Mouse (Mus musculus) fibroblast of lung, adult 2 months (primary cell): Measurements from ENCODE around the gene Cnot3.
"Not testable (repeated sequence)": the region's sequence is repeated elsewhere in the genome, so short reads cannot be mapped to it uniquely, and the experiment has no call there.

Source experiments
- DNase-seq: peaks from one replicate; pipeline ENCODE4 v3.0.0-alpha.2; 2011; ENCODE audit warnings: low read depth

The Cnot3 gene

DNA sequence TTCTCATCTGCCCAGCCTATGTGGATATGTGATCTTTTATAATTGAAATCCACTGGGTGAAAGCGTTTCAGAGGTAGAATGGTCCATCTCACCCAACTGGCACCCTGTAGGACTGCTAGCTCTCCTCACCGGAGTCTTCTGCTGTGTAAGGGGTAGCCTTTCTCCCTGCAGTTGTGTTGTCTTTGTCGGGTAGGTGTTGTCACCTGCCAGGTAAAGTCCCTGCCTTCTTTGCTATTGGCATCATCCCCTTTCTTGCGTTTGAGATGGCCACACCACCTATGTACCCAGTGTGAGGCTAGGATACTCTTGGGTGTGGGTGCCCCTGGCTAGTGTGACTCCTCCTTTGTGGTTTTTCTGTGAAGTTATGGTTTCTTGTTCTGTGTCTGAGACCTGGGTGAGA lies 1.6 kb downstream of the Cnot3 start:
- no peak for DNase-seq

DNA sequence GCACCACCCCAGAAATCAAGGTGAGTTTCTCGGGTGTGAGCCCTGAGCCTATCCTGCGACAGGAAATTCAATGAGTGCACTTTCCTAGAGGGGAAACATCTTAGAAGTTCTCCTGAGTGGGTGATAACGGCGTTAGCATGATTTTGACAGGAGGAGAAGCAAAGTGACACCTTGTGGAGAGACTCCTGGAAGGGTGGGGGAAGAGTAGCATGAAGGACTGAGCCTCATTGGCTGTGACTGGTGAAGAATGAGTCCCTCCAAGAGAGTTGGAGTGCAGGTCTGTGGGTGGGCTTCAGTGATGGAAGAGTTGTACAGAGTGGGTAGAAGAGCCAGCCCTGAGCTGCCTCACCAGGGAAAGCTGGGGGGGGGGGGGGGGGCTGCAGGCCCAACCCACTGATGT lies 11.9 kb downstream of the Cnot3 start:
- DNase-seq = no peak

DNA sequence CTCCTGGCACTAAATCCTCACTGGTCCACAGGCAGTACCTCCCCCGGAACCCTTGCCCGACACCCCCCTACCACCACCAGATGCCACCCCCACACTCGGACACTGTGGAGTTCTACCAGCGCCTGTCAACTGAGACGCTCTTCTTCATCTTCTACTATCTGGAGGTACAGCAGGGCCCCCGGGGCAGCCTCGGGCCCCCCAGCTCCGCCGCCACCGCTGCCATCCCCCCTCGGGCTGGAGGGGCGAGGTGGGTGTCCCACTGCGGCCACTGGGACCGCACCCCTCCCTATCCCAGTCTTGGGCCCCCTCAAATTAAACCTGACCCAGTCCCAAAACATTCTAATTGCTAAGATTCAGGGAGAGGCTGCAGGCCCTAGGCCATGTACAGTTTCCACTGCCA lies 13.5 kb downstream of the Cnot3 start:
- no peak for DNase-seq

DNA sequence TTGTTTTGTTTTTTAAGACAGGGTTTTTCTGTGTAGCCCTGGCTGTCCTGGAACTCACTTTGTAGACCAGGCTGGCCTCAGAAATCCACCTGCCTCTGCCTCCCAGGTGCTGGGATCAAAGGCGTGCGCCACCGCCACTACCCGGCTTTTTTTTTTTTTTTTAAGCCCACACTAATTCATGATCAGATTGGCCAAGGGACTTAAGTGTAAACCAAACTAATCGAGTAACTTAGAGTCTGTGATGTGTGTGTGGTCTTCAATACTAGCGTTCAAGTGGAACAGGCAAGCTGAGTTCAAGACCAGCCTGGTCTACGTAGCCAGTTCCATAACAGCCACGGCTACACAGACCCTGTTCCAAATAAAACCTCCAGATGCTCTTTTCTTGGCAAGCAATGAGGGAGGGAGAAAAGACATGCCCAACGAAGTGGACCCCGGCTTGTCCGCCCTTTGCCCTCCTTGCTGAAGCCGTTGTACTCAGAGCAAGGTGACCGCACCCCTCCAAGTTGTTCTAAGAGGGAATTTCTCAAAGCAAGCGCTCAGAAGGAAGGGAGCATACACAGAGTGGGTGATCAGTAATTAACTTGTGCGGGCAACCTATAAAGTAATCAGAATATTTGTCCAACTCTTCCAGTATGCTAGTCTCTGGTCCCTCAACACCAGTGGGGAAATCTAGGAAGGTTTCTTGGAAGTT lies 19.6 kb downstream of the Cnot3 start:
- no peak for DNase-seq

DNA sequence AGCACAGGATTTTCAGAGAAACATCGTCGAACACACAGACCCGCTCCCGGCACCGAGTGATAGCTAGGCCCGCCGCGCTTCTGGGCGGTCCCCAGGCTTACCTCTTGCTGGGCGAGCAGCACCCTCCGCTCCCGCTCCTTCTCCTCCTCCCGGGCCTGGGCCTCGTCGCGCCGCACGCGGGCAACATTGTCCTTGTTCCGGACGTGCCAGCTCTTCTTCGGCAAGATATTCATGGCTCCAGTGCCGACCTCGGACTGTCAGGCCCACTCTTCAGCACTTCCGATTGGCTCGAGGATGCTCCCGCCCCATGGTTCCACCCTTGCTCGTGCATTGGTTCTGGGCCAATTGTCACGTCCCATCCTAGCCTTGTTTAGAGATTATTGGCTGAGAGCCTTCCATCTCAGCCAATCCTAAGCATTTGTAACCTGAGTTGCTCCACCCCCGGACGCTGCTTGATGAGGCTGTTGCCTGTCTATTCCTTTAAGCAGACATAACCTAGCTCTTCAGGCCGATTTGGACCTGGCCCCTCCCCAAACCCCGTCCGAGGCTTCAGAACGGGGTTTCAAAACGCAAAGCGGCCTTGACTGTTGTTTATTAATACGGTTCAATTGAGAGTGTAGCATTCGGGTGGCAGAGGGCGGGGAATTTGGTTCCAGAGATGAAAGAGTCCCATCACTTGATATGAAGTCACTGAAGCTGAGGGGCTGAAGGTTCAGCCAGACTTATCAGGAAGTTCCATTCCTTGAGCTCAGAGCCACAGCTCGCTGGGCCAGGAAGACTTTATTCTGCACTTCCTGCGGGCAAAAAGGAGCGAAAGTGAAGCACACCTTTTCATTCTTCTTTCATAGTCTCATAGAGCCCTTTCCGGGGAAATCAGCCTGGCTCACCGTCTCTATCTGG lies 20.4 kb downstream of the Cnot3 start, which contains the start of gene Leng1:
Leng1 (minus strand) TSS at position 626 of the 900 bp plus-strand sequence.
- peak; percentile 99 for DNase-seq

DNA sequence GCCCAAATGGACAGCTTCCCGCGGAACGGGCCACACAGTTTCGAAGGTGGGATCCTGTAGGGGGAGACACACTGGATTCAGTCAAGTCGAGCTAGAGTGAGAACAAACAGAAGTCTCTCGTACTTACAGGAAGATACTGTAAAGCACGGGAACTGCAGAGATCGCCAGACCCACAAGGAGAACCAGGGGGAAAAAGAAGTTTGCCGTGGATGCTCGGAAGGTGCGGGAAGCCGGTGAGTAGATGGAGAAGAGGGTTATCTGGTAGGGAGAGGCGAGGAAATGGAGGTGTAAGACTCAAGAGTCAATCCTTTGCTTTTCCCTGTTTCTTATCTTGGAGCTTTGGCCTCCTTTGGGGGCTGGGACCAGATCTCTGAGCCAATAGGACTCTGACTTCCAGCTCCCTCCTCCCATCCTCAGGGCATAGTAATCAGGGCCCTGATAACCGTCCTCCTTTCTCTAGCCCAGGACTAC lies 21.9 kb downstream of the Cnot3 start:
- DNase-seq = no peak

DNA sequence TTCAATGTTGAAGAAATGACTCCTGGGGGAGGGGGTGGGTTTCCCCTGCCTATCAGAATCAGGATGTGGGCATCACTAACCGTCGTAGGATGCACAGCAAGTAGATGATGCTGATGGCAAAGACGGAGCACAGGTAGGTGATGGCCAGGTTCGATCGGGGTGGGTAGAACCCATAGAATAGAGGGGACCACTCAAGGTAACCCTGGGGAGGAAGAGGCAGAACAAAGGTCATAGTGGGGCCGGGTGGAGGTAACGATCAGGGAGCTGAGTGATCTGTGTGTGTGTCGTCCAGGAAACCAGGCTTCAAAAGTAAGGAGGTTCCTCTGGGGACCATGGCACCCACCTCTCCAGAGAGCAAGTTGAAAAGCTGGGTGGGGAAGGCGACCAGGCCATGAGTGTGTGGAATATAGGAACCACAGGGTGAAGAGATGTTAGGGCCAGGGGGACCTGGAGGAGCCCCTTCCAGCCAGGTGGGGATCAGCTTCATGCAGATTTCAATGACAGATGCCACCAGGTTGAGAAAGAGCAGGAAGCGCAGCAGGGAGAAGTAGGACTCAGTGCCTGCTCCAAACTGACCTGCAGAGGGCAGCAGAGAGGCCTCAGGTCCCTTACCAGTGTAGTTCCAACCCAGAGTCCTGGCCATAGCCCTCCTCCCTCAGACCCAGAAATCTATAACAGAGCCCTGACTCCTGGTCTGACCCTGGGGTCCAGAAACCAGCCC lies 29.6 kb downstream of the Cnot3 start:
- peak; percentile 9 for DNase-seq

DNA sequence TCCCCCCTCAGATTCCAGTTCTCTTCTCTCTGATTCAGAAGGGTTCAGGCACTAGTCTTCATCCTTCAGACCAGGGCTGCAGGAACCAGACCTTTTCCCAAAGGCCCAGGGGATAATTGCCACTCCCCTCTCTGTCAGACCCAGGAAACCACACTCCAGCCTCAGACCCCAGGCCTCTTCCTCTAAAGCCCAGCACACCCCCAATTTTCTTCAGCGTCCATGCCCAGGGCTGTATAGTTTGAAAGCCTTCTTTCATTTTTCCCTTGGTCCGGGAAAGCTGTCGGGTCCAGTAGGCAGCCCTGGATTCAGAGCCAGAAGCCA lies 30.1 kb downstream of the Cnot3 start:
- no peak for DNase-seq

DNA sequence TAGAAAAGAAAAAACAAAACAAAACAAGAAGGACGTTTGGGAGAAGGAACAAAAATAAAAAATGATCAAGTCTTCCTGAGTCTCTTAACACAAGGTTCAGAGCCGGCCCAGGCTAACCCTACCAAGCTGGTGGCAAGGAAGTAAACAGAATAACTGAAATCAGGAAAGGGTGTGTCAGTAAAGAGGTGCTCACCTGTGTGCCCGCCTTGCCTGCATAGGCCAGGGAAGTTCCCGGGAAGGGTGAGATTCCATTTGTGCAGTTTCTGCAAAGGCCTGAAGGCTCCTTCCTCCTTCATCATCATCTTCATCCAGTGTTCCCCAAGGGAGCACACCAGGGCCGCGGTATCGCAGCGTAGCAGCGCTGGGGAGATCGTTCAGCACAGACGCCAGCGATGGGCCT lies 31.3 kb downstream of the Cnot3 start:
- no peak for DNase-seq

DNA sequence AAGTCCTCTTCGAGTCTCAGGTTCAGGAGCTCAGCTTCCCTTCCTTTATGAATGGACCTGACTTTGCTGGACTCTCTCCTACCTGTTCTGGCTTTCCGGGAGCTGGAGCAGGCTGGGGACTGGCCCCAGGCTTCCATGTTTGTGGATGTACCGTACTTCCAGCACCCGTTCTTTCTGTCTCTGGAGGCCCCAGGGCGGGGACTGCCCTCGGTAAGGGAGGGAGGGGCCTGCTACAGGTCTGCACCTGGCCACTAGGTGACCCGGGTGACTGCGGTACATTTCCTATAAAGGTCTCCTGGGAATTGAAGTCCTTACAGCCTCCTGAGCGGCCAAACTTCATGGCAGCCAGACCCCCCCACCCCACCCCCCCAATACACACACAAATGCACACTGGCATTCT lies 32.3 kb downstream of the Cnot3 start, which contains the start of gene Tmc4:
Tmc4 (minus strand) TSS at position 212 of the 400 bp plus-strand sequence.
- no peak for DNase-seq

DNA sequence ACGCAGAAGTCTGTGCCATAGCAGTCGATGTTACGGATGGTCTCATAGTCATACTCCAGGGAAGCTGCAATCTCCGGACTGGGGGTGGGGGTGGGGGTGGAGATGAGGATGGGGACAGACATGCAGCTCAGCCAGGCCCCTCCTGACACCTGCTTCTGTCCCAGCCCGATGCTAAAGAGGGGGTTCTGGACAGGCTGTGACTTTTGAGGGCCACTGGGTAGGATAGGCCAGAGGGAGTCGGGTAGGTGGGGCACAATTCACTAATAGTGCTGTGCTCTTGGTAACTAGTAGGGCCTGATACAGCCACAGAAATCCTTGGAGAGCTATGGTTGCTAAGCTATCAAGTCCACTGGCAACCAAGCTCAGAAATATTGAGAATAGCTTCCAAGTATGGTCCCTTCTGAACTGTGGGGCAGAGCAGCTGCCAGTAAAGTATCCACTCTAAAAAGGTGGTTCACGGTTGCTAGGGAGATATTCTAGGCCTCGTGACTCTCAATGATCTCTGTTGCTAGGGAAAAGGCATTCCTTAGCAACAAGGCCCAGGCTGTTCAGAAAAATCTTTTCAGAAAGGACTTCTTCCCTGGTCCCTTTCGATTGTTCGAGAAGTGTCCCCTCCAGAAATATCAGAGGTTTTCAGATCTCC lies 39.0 kb downstream of the Cnot3 start:
- no peak for DNase-seq

DNA sequence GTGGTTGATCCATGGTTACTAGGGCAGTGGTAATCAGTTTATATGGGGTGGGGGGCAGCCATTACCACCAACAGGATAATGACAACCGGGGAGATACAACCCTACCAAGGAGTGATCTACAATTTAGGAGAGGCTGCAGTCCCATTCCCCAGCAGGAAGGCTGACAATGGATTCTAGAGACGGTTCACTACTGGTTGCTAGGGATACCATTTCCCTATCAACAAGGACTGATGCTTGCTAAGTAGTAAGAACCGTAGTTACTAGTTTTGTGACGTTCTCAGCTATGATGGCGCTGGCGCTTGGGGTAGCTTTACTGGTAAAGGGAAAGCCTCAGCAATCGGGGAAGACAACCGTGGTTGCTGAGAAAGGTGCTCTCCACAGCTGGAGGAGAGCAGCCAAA lies 39.6 kb downstream of the Cnot3 start:
- no peak for DNase-seq

DNA sequence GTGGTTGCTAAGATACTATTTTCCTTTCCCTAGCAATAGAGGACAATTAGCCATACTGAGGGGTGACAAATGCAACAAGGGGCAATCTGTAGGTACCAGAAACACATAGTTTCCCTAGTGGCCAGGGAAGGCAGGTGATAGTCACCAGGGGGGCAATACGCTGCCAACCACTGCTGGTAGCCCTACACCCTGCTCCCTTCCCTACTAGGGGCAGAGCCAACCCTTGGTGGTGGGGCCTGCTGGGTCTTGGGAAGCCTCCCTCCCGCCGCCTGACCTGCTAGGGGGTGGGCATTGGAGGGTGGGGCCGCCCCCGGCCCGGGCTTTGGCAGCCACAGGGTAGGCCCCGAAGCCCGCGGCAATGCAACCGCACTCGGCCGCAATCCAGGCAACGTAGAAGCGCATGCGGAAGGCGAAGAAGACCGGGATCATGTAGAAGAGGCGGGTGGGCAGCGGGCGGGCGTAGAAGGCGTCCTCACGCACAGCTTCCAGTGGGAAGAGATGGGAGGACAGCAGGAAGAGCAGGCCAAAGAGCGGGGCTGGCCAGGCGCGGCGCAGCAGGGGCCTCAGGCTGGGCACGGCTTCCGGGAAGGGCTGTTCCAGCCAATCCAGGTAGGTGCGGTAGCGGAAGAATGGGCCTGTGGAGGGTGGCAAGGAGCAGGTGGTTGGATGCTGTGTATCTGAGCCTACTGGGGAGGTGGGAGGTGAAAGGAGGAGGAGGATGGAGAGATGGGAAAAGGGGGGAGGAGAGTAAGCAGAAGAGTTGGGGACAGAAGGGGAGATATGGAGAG lies 40.5 kb downstream of the Cnot3 start:
- no peak for DNase-seq

DNA sequence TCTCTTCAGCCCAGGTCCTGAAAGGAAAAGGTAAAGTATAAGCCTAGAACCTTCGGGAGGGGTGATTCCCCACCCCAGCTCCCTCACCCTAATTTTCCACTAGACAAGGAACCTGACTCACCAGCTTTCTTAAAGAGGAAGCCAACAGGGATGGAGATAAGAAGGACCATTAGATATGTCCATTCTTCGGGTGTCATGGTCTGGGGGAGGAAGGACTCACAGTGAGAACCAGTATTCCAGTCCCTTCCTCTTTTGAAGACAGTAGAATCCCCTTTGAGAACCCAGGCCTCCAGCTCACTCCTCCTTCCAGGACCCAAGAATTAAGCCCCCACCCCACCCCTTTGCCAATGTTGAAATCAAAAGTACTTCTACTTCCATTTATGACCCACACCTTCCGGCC lies 46.9 kb downstream of the Cnot3 start:
- DNase-seq = no peak

DNA sequence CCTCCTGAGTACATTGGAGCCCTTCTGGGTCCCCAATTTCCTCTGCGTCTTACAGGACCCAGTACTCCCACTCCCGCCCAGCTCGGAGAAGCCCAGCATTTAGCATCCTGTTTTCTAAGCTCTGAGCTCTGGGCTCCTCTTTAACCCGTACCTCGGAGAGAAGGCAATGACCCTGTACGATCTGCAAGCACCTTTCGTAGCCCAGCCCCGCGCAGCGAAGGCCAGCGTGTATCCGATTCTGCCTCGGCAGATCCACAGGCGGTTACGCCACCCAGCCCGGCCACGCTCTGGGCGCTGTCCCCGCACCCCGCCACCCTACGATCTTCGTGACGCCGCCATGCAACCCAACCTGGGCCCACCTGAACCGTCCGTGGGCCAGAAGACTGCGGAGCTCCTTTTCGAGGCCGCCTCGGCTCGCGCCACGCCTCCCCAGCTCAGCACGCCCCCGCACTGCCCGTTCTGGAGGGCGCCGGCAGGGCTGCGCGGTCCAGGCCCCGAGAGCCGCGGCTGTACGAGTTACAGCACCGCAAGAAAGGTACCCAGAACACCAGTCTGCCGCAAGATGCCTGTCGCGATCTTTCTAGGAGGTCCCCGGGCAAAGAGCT lies 47.4 kb downstream of the Cnot3 start, which contains the start of gene Tsen34:
Tsen34 (plus strand) TSS at position 482 of the 605 bp plus-strand sequence.
- no peak for DNase-seq

DNA sequence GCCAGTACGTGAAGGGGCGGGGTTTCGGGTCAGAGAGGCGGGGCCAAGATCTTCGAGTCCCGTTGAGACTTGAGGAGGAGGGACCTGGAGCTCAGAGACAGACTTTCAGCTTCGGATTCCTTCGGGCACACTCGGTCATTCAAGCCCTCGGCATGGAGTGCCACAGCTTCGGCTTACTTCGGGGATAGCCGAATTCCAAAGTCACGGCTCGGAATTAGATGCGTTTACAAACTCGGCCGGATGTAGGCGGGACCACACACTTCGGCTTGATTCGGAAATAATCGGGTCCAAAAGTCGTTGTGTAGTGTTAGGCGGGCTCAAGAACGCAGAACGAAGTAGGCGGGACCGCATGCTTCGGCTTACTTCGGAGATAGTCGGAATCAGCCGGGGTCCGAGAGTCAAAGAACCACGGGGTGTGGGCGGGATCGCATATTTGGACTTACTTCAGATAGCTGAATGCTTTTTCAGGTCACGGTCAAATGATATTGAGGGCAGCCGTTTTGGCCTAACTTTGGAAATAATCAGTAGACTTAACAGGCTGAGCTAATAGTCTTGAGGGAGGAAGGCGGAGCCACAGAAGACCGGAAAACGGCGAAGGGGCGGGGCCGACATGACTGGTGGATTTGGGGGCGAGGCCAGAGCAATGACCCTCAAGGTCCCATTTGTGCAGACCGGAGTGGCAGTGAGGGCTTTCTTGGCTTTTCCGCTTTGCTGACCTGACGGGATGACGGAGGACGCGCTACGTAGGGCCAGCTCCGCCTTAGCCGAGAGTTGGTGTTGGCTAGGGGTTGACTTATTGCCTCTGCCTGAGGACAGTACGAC lies 48.1 kb downstream of the Cnot3 start, which contains the start of gene Mboat7:
Mboat7 (minus strand) TSS at position 537 of the 822 bp plus-strand sequence.
- peak; percentile 99 for DNase-seq

DNA sequence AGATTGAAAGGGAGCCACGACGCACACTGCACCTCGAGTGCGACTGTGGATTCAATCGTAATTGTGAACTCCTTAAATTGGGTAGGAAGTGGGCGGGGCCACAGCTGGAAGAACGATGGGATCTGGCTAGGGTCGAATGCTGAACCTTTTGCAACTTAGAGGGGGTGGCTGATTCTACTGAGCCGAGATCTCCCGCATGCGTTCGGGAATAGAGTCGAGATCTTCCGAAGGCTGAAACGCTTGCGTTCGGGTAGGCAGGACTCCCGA lies 48.7 kb downstream of the Cnot3 start:
- no peak for DNase-seq

DNA sequence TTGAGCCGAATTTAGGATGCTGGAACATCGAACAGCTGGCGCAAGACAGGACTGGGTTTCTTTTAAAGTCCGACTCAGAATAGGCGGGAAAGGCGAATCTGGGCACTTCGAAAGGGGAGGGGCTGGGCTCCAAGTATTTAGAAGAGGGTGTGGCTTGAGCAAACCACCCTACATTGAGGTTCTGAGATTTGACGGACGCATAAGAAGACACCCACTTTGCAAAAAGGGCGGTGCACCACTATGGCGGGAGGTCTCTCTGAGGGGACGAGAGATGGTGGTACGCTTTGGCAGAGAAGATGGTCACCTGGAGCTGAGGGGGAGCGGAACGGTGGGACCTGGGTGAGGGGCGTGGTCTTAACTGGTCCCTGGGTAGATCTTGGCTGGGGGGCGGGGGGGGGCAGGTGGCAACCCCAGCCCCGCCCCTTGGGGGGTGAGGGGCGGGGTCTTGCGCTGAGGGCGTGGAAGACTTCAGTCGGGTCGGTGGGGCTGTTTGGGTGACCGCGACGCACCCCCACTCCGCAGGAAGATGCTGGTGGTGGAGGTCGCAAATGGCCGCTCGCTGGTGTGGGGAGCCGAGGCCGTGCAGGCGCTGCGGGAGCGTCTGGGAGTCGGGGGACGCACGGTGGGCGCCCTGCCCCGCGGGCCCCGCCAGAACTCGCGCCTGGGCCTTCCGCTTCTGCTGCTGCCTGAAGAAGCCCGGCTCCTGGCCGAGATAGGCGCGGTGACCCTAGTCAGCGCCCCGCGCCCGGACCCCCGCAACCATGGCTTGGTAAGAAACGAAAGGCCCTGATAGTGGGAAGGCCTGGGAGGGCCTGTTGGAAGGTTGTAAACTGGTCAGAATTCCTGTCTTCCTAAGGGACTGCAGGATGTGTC lies 49.2 kb downstream of the Cnot3 start:
- DNase-seq = peak; percentile 73

DNA sequence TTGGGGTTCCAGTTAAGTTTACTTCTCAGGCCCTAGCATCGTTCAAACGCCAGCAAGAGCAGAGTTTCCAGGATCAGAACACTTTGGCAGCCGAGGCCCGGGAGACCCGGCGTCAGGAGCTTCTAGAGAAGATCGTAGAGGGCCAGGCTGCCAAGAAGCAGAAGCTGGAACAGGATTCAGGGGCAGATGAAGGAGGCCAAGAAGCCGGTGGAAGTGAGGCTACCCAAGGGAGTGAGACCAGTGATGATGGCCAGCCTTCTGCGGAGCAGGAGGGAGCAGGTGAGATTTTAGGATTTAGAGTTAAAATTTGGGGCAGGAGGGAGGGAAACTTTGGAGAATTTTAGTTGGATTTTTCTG lies 49.9 kb downstream of the Cnot3 start:
- not testable (repeated sequence) for DNase-seq
